Mouse (Mus musculus): Measurements from ENCODE around the gene Ung. TPM values are rescaled to one million over a fixed set of nuclear protein-coding genes. Genes with fewer than 3 reads are reported as not detected.

The Ung gene
- polyA plus RNA-seq, 1 experiment from 2014 or later = 24.1 TPM

GRCm38 (mm10) chr5:114101873-114102272 is 28.3 kb upstream of the Ung start:
- Histone ChIP-seq H3K4me3 (ENCODE audit: low read depth, low read length) (no peak overlapping the region), H3K27ac (ENCODE audit: low read length) (no peak overlapping the region), H3K4me1 (ENCODE audit: control insufficient read depth, insufficient read depth, low read length) (peaks cover 7% of the 10 kb centered on the region), H3K9me3 (ENCODE audit: control insufficient read depth, low read depth, low read length) (no peaks in the 10 kb centered on the region), H3K27me3 (ENCODE audit: control insufficient read depth, insufficient read depth, low read length) (no peaks in the 10 kb centered on the region), H3K36me3 (ENCODE audit: control insufficient read depth, insufficient read depth, low read length) (peaks cover 13% of the 10 kb centered on the region), H3K9ac (replicated peaks; ENCODE audit: low read depth, low read length) (no peak overlapping the region), H3K4me2 (replicated peaks; ENCODE audit: low read depth, low read length) (no peak overlapping the region)
- 86% methylated on average over 4 of the region's 4 CpGs for WGBS
- no peak for ATAC-seq (ENCODE audit: insufficient number of reproducible peaks, insufficient read depth, low FRiP score, low read depth)

DNA sequence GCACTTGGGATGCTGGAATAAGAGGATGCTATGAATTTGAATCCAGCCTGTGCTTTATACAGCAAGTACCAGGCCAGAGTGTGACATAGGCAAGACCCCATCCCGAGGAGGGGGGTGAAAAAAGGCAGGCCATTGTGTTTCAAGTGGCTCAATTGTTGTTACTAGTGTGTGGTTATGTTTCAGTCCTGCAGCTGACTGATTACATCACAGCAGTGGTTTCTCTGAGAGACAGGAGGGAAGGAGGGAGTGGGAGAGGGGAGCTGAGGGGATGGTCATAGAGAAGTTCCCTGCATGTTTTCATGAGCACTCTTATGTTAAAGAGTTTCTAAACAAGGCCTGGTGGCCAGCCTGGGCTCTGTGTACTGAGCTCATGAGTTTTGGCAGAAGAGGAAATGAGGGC is 27.4 kb upstream of the Ung start:
- peaks cover 7% of the 10 kb centered on the region for H3K4me1 ChIP-seq (ENCODE audit: control insufficient read depth, insufficient read depth, low read length)
- H3K27ac ChIP-seq (ENCODE audit: low read length) = no peak overlapping the region
- ATAC-seq (ENCODE audit: insufficient number of reproducible peaks, insufficient read depth, low FRiP score, low read depth) = no peak
- no peak overlapping the region for H3K4me2 ChIP-seq (replicated peaks; ENCODE audit: low read depth, low read length)
- no peak overlapping the region for H3K4me3 ChIP-seq (ENCODE audit: low read depth, low read length)
- H3K36me3 ChIP-seq (ENCODE audit: control insufficient read depth, insufficient read depth, low read length) = peaks cover 13% of the 10 kb centered on the region
- no peak overlapping the region for H3K9ac ChIP-seq (replicated peaks; ENCODE audit: low read depth, low read length)
- H3K27me3 ChIP-seq (ENCODE audit: control insufficient read depth, insufficient read depth, low read length) = no peaks in the 10 kb centered on the region
- WGBS = 76% methylated on average over 1 of the region's 1 CpGs
- no peaks in the 10 kb centered on the region for H3K9me3 ChIP-seq (ENCODE audit: control insufficient read depth, low read depth, low read length)

- H3K9me3 ChIP-seq (ENCODE audit: control insufficient read depth, low read depth, low read length) = no peaks in the 10 kb centered on the region
- no peaks in the 10 kb centered on the region for H3K27me3 ChIP-seq (ENCODE audit: control insufficient read depth, insufficient read depth, low read length)
- WGBS = 71% methylated on average over 16 of the region's 16 CpGs
- peaks cover 33% of the 10 kb centered on the region for H3K36me3 ChIP-seq (ENCODE audit: control insufficient read depth, insufficient read depth, low read length)
- ATAC-seq (ENCODE audit: insufficient number of reproducible peaks, insufficient read depth, low FRiP score, low read depth) = no peak
- H3K4me3 ChIP-seq (ENCODE audit: low read depth, low read length) = no peak overlapping the region
- no peak overlapping the region for H3K9ac ChIP-seq (replicated peaks; ENCODE audit: low read depth, low read length)
- H3K27ac ChIP-seq (ENCODE audit: low read length) = no peak overlapping the region
- H3K4me2 ChIP-seq (replicated peaks; ENCODE audit: low read depth, low read length) = no peak overlapping the region
- H3K4me1 ChIP-seq (ENCODE audit: control insufficient read depth, insufficient read depth, low read length) = no peaks in the 10 kb centered on the region
Observed at GRCm38 (mm10) chr5:114106391-114106935, 23.7 kb upstream of the Ung start.

GRCm38 (mm10) chr5:114113334-114113733 is 16.9 kb upstream of the Ung start:
- Histone ChIP-seq H3K4me1 (ENCODE audit: control insufficient read depth, insufficient read depth, low read length) (no peaks in the 10 kb centered on the region), H3K9me3 (ENCODE audit: control insufficient read depth, low read depth, low read length) (no peaks in the 10 kb centered on the region), H3K36me3 (ENCODE audit: control insufficient read depth, insufficient read depth, low read length) (peaks cover 37% of the 10 kb centered on the region), H3K27me3 (ENCODE audit: control insufficient read depth, insufficient read depth, low read length) (no peaks in the 10 kb centered on the region), H3K27ac (ENCODE audit: low read length) (no peak overlapping the region), H3K4me2 (replicated peaks; ENCODE audit: low read depth, low read length) (no peak overlapping the region), H3K9ac (replicated peaks; ENCODE audit: low read depth, low read length) (no peak overlapping the region), H3K4me3 (ENCODE audit: low read depth, low read length) (no peak overlapping the region)
- ATAC-seq (ENCODE audit: insufficient number of reproducible peaks, insufficient read depth, low FRiP score, low read depth) = no peak
- WGBS = 85% methylated on average over 6 of the region's 6 CpGs

GRCm38 (mm10) chr5:114115030-114115429 is 15.2 kb upstream of the Ung start:
- H3K27me3 ChIP-seq (ENCODE audit: control insufficient read depth, insufficient read depth, low read length) = no peaks in the 10 kb centered on the region
- no peak overlapping the region for H3K4me2 ChIP-seq (replicated peaks; ENCODE audit: low read depth, low read length)
- no peak overlapping the region for H3K27ac ChIP-seq (ENCODE audit: low read length)
- H3K36me3 ChIP-seq (ENCODE audit: control insufficient read depth, insufficient read depth, low read length) = peaks cover 22% of the 10 kb centered on the region
- no peaks in the 10 kb centered on the region for H3K9me3 ChIP-seq (ENCODE audit: control insufficient read depth, low read depth, low read length)
- no peak overlapping the region for H3K9ac ChIP-seq (replicated peaks; ENCODE audit: low read depth, low read length)
- no peak for ATAC-seq (ENCODE audit: insufficient number of reproducible peaks, insufficient read depth, low FRiP score, low read depth)
- no peak overlapping the region for H3K4me3 ChIP-seq (ENCODE audit: low read depth, low read length)
- WGBS = 91% methylated on average over 5 of the region's 5 CpGs
- no peaks in the 10 kb centered on the region for H3K4me1 ChIP-seq (ENCODE audit: control insufficient read depth, insufficient read depth, low read length)

DNA sequence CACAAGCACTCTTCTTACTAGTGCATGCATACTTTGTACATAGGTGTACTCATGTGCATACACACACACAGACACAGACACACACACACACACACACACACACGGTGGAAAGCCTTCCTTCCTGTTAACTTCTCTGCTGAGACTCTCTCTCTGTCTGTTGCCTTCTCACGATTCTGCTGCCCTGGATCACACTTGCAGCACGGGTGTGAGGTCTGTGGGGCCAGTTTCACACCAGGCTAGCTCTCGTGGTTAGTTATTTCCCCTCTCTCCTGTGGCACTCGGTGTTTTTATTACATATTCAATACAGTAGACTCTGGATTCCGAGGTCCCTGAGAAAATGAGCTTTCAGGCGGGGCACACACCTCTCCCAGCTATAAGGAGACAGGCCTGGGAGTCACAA is 13.6 kb upstream of the Ung start:
- Histone ChIP-seq H3K9ac (replicated peaks; ENCODE audit: low read depth, low read length) (no peak overlapping the region), H3K27me3 (ENCODE audit: control insufficient read depth, insufficient read depth, low read length) (no peaks in the 10 kb centered on the region), H3K4me3 (ENCODE audit: low read depth, low read length) (no peak overlapping the region), H3K4me1 (ENCODE audit: control insufficient read depth, insufficient read depth, low read length) (no peaks in the 10 kb centered on the region), H3K36me3 (ENCODE audit: control insufficient read depth, insufficient read depth, low read length) (peaks cover 29% of the 10 kb centered on the region), H3K9me3 (ENCODE audit: control insufficient read depth, low read depth, low read length) (no peaks in the 10 kb centered on the region), H3K27ac (ENCODE audit: low read length) (no peak overlapping the region), H3K4me2 (replicated peaks; ENCODE audit: low read depth, low read length) (no peak overlapping the region)
- 85% methylated on average over 7 of the region's 7 CpGs for WGBS
- ATAC-seq (ENCODE audit: insufficient number of reproducible peaks, insufficient read depth, low FRiP score, low read depth) = no peak

GRCm38 (mm10) chr5:114119806-114120205 is 10.4 kb upstream of the Ung start:
- Histone ChIP-seq H3K4me2 (replicated peaks; ENCODE audit: low read depth, low read length) (no peak overlapping the region), H3K27me3 (ENCODE audit: control insufficient read depth, insufficient read depth, low read length) (no peaks in the 10 kb centered on the region), H3K4me3 (ENCODE audit: low read depth, low read length) (no peak overlapping the region), H3K9me3 (ENCODE audit: control insufficient read depth, low read depth, low read length) (no peaks in the 10 kb centered on the region), H3K36me3 (ENCODE audit: control insufficient read depth, insufficient read depth, low read length) (peaks cover 46% of the 10 kb centered on the region), H3K9ac (replicated peaks; ENCODE audit: low read depth, low read length) (no peak overlapping the region), H3K27ac (ENCODE audit: low read length) (no peak overlapping the region), H3K4me1 (ENCODE audit: control insufficient read depth, insufficient read depth, low read length) (no peaks in the 10 kb centered on the region)
- ATAC-seq (ENCODE audit: insufficient number of reproducible peaks, insufficient read depth, low FRiP score, low read depth) = no peak
- 77% methylated on average over 4 of the region's 4 CpGs for WGBS

- no peak for ATAC-seq (ENCODE audit: insufficient number of reproducible peaks, insufficient read depth, low FRiP score, low read depth)
- Histone ChIP-seq H3K9me3 (ENCODE audit: control insufficient read depth, low read depth, low read length) (no peaks in the 10 kb centered on the region), H3K36me3 (ENCODE audit: control insufficient read depth, insufficient read depth, low read length) (peaks cover 30% of the 10 kb centered on the region), H3K4me3 (ENCODE audit: low read depth, low read length) (no peak overlapping the region), H3K27me3 (ENCODE audit: control insufficient read depth, insufficient read depth, low read length) (no peaks in the 10 kb centered on the region), H3K9ac (replicated peaks; ENCODE audit: low read depth, low read length) (no peak overlapping the region), H3K4me2 (replicated peaks; ENCODE audit: low read depth, low read length) (no peak overlapping the region), H3K4me1 (ENCODE audit: control insufficient read depth, insufficient read depth, low read length) (0 out of 2 replicates have a peak, but pooled peaks cover 2% of the 10 kb centered on the region), H3K27ac (ENCODE audit: low read length) (no peak overlapping the region)
- 93% methylated on average over 3 of the region's 3 CpGs for WGBS
Observed at GRCm38 (mm10) chr5:114126008-114126407, 4.2 kb upstream of the Ung start.

Data from stomach, embryonic 14.5 days (tissue).